Mouse (Mus musculus) heart, postnatal 0 days (tissue): ENCODE data around the gene Uba6. TPM values are rescaled to one million over a fixed set of nuclear protein-coding genes. Genes with fewer than 3 reads are reported as not detected.

Experiments used
- ATAC-seq: fragments of 200-750 bp; cut with Nextera tagmentation; 2 replicates; pipeline ENCODE4 v1.8.0; 2017; ENCODE audit warnings: low read depth, moderate number of reproducible peaks, moderate library complexity; ENCODE audit not compliant: insufficient read depth
- DNase-seq: peaks from one replicate; pipeline ENCODE4 v3.0.0-alpha.2; 2016; ENCODE audit warnings: low spot score
- H3K27ac ChIP-seq: fragments of 300-500 bp; sonication (generic); 2 replicates; pipeline ENCODE4 v1.5.1; 2014; ENCODE audit warnings: low read depth, mild to moderate bottlenecking
- H3K27me3 ChIP-seq: fragments of 300-500 bp; sonication (generic); 2 replicates; pipeline ENCODE4 v1.6.1; 2014; ENCODE audit warnings: low read length, mixed read lengths; ENCODE audit not compliant: control insufficient read depth, insufficient read depth
- H3K36me3 ChIP-seq: fragments of 300-500 bp; sonication (generic); replicated peaks from 2 replicates; pipeline ENCODE4 v1.6.1; 2014; ENCODE audit warnings: low read length, mixed read lengths; ENCODE audit not compliant: control insufficient read depth, insufficient read depth
- H3K4me1 ChIP-seq: fragments of 300-500 bp; sonication (generic); 2 replicates; pipeline ENCODE4 v1.6.1; 2014; ENCODE audit warnings: antibody characterized with exemption; ENCODE audit not compliant: control insufficient read depth, insufficient read depth
- H3K4me2 ChIP-seq: fragments of 300-500 bp; sonication (generic); 2 replicates; pipeline ENCODE4 v1.6.1; 2014; ENCODE audit warnings: low read depth, mild to moderate bottlenecking, low read length, moderate library complexity
- H3K4me3 ChIP-seq: fragments of 300-500 bp; sonication (generic); 2 replicates; pipeline ENCODE4 v1.5.1; 2014; ENCODE audit warnings: low read depth, low read length
- H3K9ac ChIP-seq: fragments of 300-500 bp; sonication (generic); replicated peaks from 2 replicates; pipeline ENCODE4 v1.6.1; 2014; ENCODE audit warnings: low read depth, low read length, mixed read lengths
- H3K9me3 ChIP-seq: fragments of 300-500 bp; sonication (generic); replicated peaks from 2 replicates; pipeline ENCODE4 v1.6.1; 2016; ENCODE audit warnings: low read length; ENCODE audit not compliant: control insufficient read depth
- CTCF ChIP-seq: IDR thresholded peaks from 2 replicates; pipeline ENCODE4 v1.5.1; 2016; ENCODE audit warnings: antibody characterized with exemption, control low read depth, low read depth
- EP300 ChIP-seq: IDR thresholded peaks from 2 replicates; pipeline ENCODE4 v1.6.1; 2016; ENCODE audit warnings: antibody characterized with exemption, low read depth
- WGBS: fragments of 180-500 bp; shearing (Covaris S2); extraction: QIAGEN DNeasy Blood & Tissue Kit; methylation state at CpG from one replicate; pipeline ENCODE4 v1.1.7; 2014; 5-methylcytosine and 5-hydroxymethylcytosine counted together
- polyA plus RNA-seq: library from polyadenylated mRNA; unstranded; fragments of >200 nt; fragmentation: Nextera tagmentation; extraction: Ambion mirVana; gene quantifications from 2 replicates; pipeline ENCODE4 v1.2.1, GENCODE M21; 2015
- total RNA-seq: library from RNA; depleted of rRNA; stranded (reverse); fragments of >200 nt; gene quantifications from 2 replicates; pipeline ENCODE4 v1.2.3, GENCODE M21; 2014; ENCODE audit warnings: low replicate concordance; rRNA removed

The Uba6 gene
- total and polyA plus RNA-seq, 2 experiments from 2014 or later = 2.6 to 7.6 TPM

GRCm38 (mm10) chr5:86065876-86066550 lies 106.6 kb downstream of the Uba6 start:
- peak overlapping the region; percentile 74 for H3K4me2 ChIP-seq
- H3K4me1 ChIP-seq = peaks cover 10% of the 10 kb centered on the region; the same call in 1 of the 2 replicates
- DNase-seq (peak; percentile 14), ATAC-seq (peak; percentile 12; the same call in 1 of the 2 replicates)
- H3K9ac ChIP-seq = 0 out of 2 replicates have a peak overlapping the region, but pooled peaks have one; percentile 13
- no peaks in the 10 kb centered on the region for H3K27me3 ChIP-seq
- H3K36me3 ChIP-seq = no peaks in the 10 kb centered on the region
- peak overlapping the region; percentile 82 for H3K27ac ChIP-seq
- under 1% methylated on average over 17 of the region's 17 CpGs for WGBS
- TF ChIP-seq CTCF (no peak), EP300 (no peak)
- H3K9me3 ChIP-seq = no peaks in the 10 kb centered on the region
- peak overlapping the region; percentile 87 for H3K4me3 ChIP-seq

- ATAC-seq = peak; percentile 99
- Histone ChIP-seq H3K27me3 (no peaks in the 10 kb centered on the region), H3K4me1 (peaks cover 10% of the 10 kb centered on the region; the same call in 1 of the 2 replicates), H3K9me3 (no peaks in the 10 kb centered on the region), H3K4me2 (peak within 1 kb of the TSS; percentile 75), H3K9ac (peak within 1 kb of the TSS; percentile 82), H3K27ac (peak within 1 kb of the TSS; percentile 82), H3K4me3 (peak within 1 kb of the TSS; percentile 87), H3K36me3 (no peaks in the 10 kb centered on the region)
- WGBS = under 1% methylated on average over 58 of the region's 60 CpGs
- peak; percentile 99 for DNase-seq
- no peak for TF ChIP-seq EP300
- no peak for TF ChIP-seq CTCF
Observed at GRCm38 (mm10) chr5:86065101-86065875, 107.3 kb downstream of the Uba6 start, which contains the start of gene Cenpc1. Gene Cenpc1 (minus strand): TSS chr5:86065583.

- H3K36me3 ChIP-seq = no peaks in the 10 kb centered on the region; the same call in 1 of the 2 replicates
- H3K9ac ChIP-seq = no peak overlapping the region
- H3K4me3 ChIP-seq = no peak overlapping the region
- TF ChIP-seq CTCF = no peak
- TF ChIP-seq EP300 = no peak
- 74% methylated on average over 1 of the region's 1 CpGs for WGBS
- H3K4me2 ChIP-seq = no peak overlapping the region
- ATAC-seq (no peak), DNase-seq (no peak)
- no peaks in the 10 kb centered on the region for H3K9me3 ChIP-seq
- no peak overlapping the region for H3K27ac ChIP-seq
- H3K4me1 ChIP-seq = peaks cover 10% of the 10 kb centered on the region; the same call in 1 of the 2 replicates
- H3K27me3 ChIP-seq = no peaks in the 10 kb centered on the region
Observed at GRCm38 (mm10) chr5:86063501-86063900, 109.1 kb downstream of the Uba6 start.

Other genes starting within 250 kb of the Uba6 start
- gene Cenpc1, start 107.2 kb downstream of the Uba6 start, total RNA-seq = 5.5 and 7.9 TPM in 2 replicates
- gene Cenpc1, start 107.2 kb downstream of the Uba6 start, polyA plus RNA-seq = 10.2 and 11.1 TPM in 2 replicates
- 0.19 TPM in 1 of 2 replicates, not detected in the other for gene Stap1, start 101.1 kb downstream of the Uba6 start, total RNA-seq
- gene Stap1, start 101.1 kb downstream of the Uba6 start, polyA plus RNA-seq = 0.22 and 0.27 TPM in 2 replicates
- gene Gnrhr, start 25.1 kb upstream of the Uba6 start, total RNA-seq = not detected in 2 replicates
- gene Gnrhr, start 25.1 kb upstream of the Uba6 start, polyA plus RNA-seq = not detected in 2 replicates
- not detected in 2 replicates for gene Tmprss11c, start 116.5 kb upstream of the Uba6 start, total RNA-seq
- not detected in 2 replicates for gene Tmprss11c, start 116.5 kb upstream of the Uba6 start, polyA plus RNA-seq
- not detected in 2 replicates for gene Tmprss11d, start 200.6 kb upstream of the Uba6 start, total RNA-seq
- not detected in 2 replicates for gene Tmprss11d, start 200.6 kb upstream of the Uba6 start, polyA plus RNA-seq